Mouse (Mus musculus): Measurements from ENCODE around the gene Heatr5a. TPM values are rescaled to one million over a fixed set of nuclear protein-coding genes. Genes with fewer than 3 reads are reported as not detected.

Gene Heatr5a
- polyA plus RNA-seq, 1 experiment = 3.5 TPM

DNA sequence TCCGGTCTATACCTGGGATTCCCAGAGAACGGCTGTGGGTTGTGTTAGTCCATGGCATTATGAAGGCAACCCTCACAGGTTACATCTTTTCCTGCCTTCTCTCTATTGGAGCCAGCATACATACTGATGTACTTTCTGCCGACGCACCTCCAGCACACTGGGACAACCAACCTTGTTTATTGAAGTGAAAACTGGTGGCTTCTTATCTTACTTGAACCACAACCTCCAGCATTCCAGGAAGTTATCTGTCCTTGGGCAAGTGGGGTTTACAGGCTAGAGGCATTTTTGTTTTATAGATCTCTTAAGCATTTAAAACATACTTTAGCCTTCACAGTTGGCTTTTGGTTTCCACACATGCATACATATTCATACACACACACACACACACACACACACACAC is 119.5 kb downstream of the Heatr5a start:
- H3K36me3 ChIP-seq (replicated peaks; ENCODE audit: low read length) = peaks cover 5% of the 10 kb centered on the region
- TF ChIP-seq GATA1 (IDR thresholded peaks at IDR 0.05; ENCODE audit: borderline replicate concordance, low read length) (no peak), FLI1 (IDR thresholded peaks at IDR 0.05; ENCODE audit: low read length) (no peak)
- no peaks in the 10 kb centered on the region for H3K9me3 ChIP-seq
- H3K4me3 ChIP-seq (replicated peaks) = peak overlapping the region; percentile 47
- H3K27me3 ChIP-seq (replicated peaks) = no peaks in the 10 kb centered on the region
- H3K4me1 ChIP-seq = peaks cover 77% of the 10 kb centered on the region

DNA sequence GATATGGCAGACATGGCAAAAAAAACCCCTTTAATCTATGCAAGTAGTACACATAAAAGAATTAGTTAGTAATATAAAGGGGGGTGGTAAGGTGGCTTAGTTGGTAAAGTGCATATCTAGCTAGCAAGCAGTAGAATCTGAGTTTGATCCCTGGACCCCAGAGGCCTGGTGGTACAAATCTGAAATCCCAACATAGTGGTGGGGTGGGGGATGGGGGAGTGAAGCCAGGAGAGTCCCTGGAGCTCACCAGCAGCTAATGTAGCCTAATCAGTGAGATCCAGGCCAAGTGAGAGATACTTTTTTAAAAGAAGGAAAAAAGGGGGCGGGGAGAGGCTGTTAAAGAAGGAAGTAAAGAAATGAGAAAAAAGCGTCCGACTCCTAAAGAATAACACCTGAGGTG is 120.0 kb downstream of the Heatr5a start:
- Histone ChIP-seq H3K4me3 (replicated peaks) (peak overlapping the region; percentile 33), H3K27me3 (replicated peaks) (no peaks in the 10 kb centered on the region), H3K36me3 (replicated peaks; ENCODE audit: low read length) (peaks cover 5% of the 10 kb centered on the region), H3K4me1 (peaks cover 77% of the 10 kb centered on the region), H3K9me3 (no peaks in the 10 kb centered on the region)
- TF ChIP-seq GATA1 (IDR thresholded peaks at IDR 0.05; ENCODE audit: borderline replicate concordance, low read length) (no peak), FLI1 (IDR thresholded peaks at IDR 0.05; ENCODE audit: low read length) (no peak)

DNA sequence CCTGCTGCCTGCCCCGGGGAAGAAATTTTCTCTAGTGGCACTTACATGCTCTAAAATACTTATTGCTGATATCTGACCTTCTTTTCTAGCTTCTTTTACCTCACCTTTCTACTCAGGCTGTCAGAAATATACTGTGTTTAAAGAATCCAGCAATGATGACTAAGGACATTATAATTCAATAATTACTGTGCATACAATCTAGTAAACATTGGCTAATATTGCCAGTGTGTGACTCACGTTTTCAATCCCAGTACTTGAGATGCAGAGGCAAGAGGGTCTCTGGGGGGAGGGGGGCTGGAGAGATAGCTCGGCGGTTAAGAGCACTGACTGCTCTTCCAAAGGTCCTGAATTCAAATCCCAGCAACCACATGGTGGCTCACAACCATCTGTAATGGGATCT is 120.8 kb downstream of the Heatr5a start:
- Histone ChIP-seq H3K4me3 (replicated peaks) (no peak overlapping the region), H3K27me3 (replicated peaks) (no peaks in the 10 kb centered on the region), H3K4me1 (peaks cover 76% of the 10 kb centered on the region), H3K36me3 (replicated peaks; ENCODE audit: low read length) (peaks cover 5% of the 10 kb centered on the region), H3K9me3 (no peaks in the 10 kb centered on the region)
- TF ChIP-seq FLI1 (IDR thresholded peaks at IDR 0.05; ENCODE audit: low read length) (no peak), GATA1 (IDR thresholded peaks at IDR 0.05; ENCODE audit: borderline replicate concordance, low read length) (no peak)

DNA sequence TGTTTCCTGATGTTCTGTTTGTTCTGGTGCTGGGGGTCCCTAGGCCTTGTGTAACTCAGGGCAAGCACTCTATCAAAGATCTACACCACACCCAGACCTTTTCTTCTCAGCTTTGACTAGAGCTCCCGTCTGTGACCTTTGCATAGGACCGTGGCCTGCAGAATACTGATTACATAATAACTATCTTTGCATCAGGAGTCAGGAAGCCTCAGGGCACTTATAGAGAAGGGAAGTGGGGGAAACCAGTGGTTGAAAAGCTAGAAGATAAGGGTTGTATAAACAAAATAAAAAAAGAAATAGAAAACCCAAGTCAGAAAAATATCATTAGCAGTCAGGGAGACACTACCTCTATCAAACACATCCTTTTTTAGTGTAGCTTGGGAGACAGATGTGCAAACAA is 121.2 kb downstream of the Heatr5a start:
- H3K4me3 ChIP-seq (replicated peaks) = peak overlapping the region; percentile 33
- H3K9me3 ChIP-seq = no peaks in the 10 kb centered on the region
- H3K36me3 ChIP-seq (replicated peaks; ENCODE audit: low read length) = peaks cover 5% of the 10 kb centered on the region
- peaks cover 78% of the 10 kb centered on the region for H3K4me1 ChIP-seq
- TF ChIP-seq FLI1 (IDR thresholded peaks at IDR 0.05; ENCODE audit: low read length) = no peak
- TF ChIP-seq GATA1 (IDR thresholded peaks at IDR 0.05; ENCODE audit: borderline replicate concordance, low read length) = peak; percentile 19; the same call in 1 of the 3 replicates
- no peaks in the 10 kb centered on the region for H3K27me3 ChIP-seq (replicated peaks)

GRCm38 (mm10) chr12:51847953-51848680 is 123.0 kb downstream of the Heatr5a start:
- Histone ChIP-seq H3K36me3 (replicated peaks; ENCODE audit: low read length) (no peaks in the 10 kb centered on the region), H3K4me3 (replicated peaks) (peak overlapping the region; percentile 42), H3K4me1 (peaks cover 93% of the 10 kb centered on the region), H3K9me3 (no peaks in the 10 kb centered on the region), H3K27me3 (replicated peaks) (no peaks in the 10 kb centered on the region)
- no peak for TF ChIP-seq FLI1 (IDR thresholded peaks at IDR 0.05; ENCODE audit: low read length)
- TF ChIP-seq GATA1 (IDR thresholded peaks at IDR 0.05; ENCODE audit: borderline replicate concordance, low read length) = no peak

DNA sequence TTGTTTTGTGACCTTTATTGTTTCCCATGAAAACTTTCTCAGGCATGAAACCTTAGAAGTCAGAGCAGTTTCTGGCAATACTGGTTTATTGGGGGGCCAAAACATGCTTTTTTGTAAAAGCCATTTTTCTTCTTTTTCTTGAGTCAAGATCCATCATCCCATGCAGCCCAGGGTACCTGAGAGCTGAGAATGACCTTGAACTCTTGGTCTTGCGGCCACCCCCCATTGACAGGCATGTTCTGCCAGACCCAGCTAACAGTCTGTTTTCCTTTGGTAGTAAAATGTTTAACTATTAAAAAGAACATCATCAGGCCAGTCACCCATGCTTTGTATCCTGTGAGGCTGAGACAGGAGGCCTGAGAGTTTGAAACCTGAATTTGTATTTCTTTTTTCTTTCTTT is 125.9 kb downstream of the Heatr5a start:
- Histone ChIP-seq H3K4me3 (replicated peaks) (peak overlapping the region; percentile 92), H3K27me3 (replicated peaks) (no peaks in the 10 kb centered on the region), H3K9me3 (no peaks in the 10 kb centered on the region), H3K4me1 (peaks cover 97% of the 10 kb centered on the region), H3K36me3 (replicated peaks; ENCODE audit: low read length) (no peaks in the 10 kb centered on the region)
- TF ChIP-seq GATA1 (IDR thresholded peaks at IDR 0.05; ENCODE audit: borderline replicate concordance, low read length) (no peak), FLI1 (IDR thresholded peaks at IDR 0.05; ENCODE audit: low read length) (no peak)

DNA sequence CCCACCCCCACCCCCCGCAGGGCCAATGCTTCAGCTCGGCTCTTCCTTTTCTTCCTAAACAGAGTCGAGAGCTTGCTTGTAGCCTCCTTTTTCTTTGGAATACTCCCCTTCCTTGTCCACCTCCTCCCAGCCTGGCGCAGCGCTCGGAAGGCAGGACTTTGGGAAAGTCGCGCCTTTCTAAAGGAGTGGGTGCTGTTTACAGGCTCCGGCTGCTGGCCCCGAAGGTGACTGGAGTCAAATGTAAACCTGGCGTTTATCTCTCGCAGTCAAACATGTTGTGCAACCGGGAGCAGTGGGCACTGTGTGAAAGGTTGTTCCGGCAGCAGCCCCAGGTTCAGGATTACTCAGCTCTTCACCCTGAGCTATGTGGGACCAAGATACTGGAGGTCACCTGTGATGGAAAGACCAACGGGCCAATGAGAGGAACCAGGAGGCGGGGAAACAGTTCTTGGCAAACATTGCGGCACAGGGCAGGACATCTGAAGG is 126.3 kb downstream of the Heatr5a start:
- 0 out of 3 replicates have a peak, but pooled peaks have one; percentile 49 for TF ChIP-seq GATA1 (IDR thresholded peaks at IDR 0.05; ENCODE audit: borderline replicate concordance, low read length)
- no peak for TF ChIP-seq FLI1 (IDR thresholded peaks at IDR 0.05; ENCODE audit: low read length)
- H3K4me1 ChIP-seq = peaks cover 93% of the 10 kb centered on the region
- peak overlapping the region; percentile 92 for H3K4me3 ChIP-seq (replicated peaks)
- no peaks in the 10 kb centered on the region for H3K27me3 ChIP-seq (replicated peaks)
- no peaks in the 10 kb centered on the region for H3K36me3 ChIP-seq (replicated peaks; ENCODE audit: low read length)
- H3K9me3 ChIP-seq = no peaks in the 10 kb centered on the region

GRCm38 (mm10) chr12:51843576-51844520 is 127.3 kb downstream of the Heatr5a start:
- H3K9me3 ChIP-seq = no peaks in the 10 kb centered on the region
- H3K4me3 ChIP-seq (replicated peaks) = peak overlapping the region; percentile 92
- no peaks in the 10 kb centered on the region for H3K36me3 ChIP-seq (replicated peaks; ENCODE audit: low read length)
- H3K4me1 ChIP-seq = peaks cover 87% of the 10 kb centered on the region
- no peaks in the 10 kb centered on the region for H3K27me3 ChIP-seq (replicated peaks)
- TF ChIP-seq GATA1 (IDR thresholded peaks at IDR 0.05; ENCODE audit: borderline replicate concordance, low read length) (no peak), FLI1 (IDR thresholded peaks at IDR 0.05; ENCODE audit: low read length) (no peak)

DNA sequence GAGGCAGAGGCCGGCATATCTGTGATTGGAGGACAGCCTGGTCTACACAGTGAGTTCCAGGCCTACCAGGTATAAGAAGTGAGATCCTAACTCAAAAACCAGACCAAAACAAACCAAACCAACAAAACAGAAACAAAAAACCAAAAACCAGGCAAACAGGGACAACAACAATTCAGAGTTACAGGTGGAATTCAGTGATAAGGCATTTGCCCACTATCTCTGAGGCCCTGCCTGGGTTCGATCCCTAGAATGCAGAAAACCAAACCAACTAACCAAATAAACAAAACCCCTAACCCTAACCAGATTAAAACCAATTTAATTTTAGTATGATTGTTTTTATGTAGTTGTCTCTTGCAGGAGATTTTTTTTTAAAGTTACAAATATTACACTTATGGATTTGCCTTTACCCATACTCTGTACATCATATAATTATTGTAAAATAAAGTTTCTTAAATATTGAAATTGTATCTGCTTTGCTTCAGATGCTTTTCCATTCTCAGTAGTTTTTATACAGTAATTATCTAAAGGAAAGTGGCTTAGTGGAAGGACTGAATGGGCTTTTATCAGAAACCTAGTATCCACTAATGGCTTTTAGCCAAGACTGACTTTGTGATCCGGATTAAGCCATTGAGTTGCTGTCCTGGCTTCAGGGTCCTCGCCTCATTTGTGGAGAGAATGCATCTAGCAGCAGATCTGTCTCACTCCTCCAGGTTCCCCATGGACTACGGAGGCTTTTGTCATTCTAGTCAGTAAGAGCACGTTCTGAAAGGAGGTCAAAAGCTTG is 128.8 kb downstream of the Heatr5a start:
- Histone ChIP-seq H3K36me3 (replicated peaks; ENCODE audit: low read length) (no peaks in the 10 kb centered on the region), H3K27me3 (replicated peaks) (no peaks in the 10 kb centered on the region), H3K4me1 (peaks cover 77% of the 10 kb centered on the region), H3K4me3 (replicated peaks) (no peak overlapping the region), H3K9me3 (no peaks in the 10 kb centered on the region)
- TF ChIP-seq FLI1 (IDR thresholded peaks at IDR 0.05; ENCODE audit: low read length) (no peak), GATA1 (IDR thresholded peaks at IDR 0.05; ENCODE audit: borderline replicate concordance, low read length) (no peak)

Measured in megakaryocyte, embryonic 14.5 days (primary cell).